Mouse (Mus musculus): Measurements from ENCODE around the gene Tcfl5. TPM values are rescaled to one million over a fixed set of nuclear protein-coding genes. Genes with fewer than 3 reads are reported as not detected.

Tcfl5 gene
- polyA plus RNA-seq (2012; rRNA removed), result 0.16 and 0.22 TPM in 2 replicates

DNA sequence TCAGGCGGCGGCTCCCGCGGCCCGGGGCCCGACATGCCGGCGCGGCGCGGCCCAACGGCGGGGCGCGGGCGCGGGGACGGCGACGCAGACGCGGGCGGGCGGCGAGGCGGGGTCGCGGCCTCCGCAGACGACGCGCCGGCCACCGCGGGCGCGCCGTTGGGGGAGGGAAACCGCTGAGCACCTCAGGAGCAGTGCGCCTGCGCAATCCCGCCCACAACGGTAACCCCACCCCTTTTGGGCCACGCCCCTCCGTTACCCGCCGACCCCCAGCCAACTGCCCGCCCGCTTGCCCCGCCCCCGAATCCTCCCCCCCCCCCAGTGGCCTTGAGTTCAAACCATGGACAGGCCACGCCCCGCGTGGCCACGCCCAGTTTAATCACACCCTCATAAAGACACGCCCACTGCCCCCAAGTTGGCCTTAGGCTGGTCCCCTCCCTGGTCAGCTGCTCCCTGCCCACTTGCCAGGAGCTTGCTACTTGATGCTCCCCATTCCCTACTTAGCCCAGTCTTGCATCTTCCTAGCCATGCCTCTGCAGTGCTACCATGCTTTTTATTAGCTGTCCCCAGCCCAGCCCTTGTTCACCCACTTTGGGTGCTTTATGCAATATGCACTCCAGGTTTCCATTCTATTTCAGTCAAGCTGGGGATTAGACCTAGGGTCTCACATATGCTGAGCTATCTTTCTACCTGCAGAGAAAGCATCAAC lies at the start of gene Tcfl5:
TSS of gene Tcfl5 (minus strand) at position 154 of the 706 bp plus-strand sequence.

DNA sequence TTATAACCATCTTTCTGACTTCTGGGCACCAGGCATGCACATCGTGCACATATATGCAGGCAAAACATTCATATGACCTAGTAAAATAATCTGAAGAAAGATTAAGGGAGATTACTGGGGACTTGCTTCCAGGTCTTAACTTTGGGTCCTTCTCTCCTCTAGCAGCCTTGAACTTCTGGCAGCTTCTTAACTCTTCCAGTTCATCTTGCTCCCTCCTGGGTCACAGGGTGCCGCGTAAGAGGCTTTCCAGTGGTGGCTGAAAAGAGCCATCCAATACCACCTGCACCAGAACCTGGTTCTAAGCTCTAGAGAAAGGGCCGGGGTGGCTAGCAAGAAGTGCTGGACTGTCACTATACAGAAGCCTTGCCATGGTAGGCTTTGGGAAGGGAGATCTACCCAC lies 45.0 kb downstream of the Tcfl5 start, which contains the start of gene Col9a3:
TSS of gene Col9a3 (plus strand) at position 301 of the 400 bp plus-strand sequence.

DNA sequence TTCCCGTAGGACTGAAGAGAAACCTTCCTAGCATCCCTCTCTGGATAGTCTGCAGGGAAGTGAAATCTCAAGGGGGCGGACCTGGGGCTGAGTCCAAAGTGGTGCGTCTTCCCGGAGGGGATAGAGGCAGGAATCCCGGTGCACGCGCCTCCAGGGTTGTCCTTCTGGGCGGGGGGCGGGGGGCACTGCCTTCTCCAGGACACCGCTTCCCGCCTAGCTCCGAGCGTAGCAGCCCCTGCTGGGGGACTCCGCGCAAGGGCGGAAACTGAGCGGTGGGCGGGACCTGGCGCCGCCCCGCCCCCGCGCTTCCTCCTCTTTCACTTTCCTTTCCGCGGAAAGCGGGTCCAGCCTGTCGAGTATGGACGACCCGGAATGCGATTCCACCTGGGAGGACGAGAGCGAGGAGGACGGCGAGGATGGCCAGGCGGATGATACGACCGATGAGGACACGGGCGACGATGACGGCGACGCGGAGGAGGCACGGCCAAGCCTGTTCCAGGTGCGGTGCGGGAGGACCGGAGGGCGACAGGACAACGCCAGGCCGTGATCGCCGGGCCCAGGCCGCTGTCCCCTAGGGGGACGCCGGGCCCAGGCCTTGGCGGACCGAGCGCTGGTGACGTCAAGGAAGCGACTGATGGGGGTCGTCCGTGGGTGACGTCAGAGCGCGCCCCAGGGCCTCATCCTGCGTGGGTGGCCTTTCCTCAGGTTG lies 53.2 kb downstream of the Tcfl5 start, which contains the start of gene Ogfr:
TSS of gene Ogfr (plus strand) at position 123 of the 709 bp plus-strand sequence.

DNA sequence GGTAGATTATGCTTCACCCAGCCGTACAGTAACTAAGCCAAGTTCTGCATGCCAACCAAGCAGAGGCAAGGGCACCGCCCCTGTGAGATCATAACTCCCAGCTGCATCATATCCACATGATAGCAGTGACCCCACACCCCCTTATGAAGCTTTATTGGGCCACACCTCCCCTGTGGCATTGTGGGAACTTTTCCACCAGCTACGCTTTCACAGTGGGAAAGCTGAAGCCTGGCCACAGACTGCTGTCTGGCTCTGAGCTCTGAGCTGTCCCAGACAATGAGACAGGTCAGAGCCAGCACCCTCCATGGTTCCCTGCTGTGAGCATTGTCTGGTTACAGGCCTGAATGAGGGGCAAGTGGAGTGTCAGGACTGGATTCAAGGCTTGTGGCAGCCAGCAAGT lies 61.5 kb downstream of the Tcfl5 start, which contains the start of gene Mrgbp:
TSS of gene Mrgbp (plus strand) at position 303 of the 400 bp plus-strand sequence.

Other genes starting within 250 kb of the Tcfl5 start
- 0.74 and 0.75 TPM in 2 replicates for gene Slco4a1, start 186.5 kb downstream of the Tcfl5 start, polyA plus RNA-seq (2012; rRNA removed)
- 0.02 and 0.03 TPM in 2 replicates for gene Ntsr1, start 142.7 kb downstream of the Tcfl5 start, polyA plus RNA-seq (2012; rRNA removed)
- gene Mrgbp, start 61.4 kb downstream of the Tcfl5 start, polyA plus RNA-seq (2012; rRNA removed), result 11.1 and 11.2 TPM in 2 replicates
- 27.8 and 27.9 TPM in 2 replicates for gene Ogfr, start 53.5 kb downstream of the Tcfl5 start, polyA plus RNA-seq (2012; rRNA removed)
- gene Col9a3, start 44.9 kb downstream of the Tcfl5 start, polyA plus RNA-seq (2012; rRNA removed), result 0.59 and 0.95 TPM in 2 replicates
- 12.2 and 13.5 TPM in 2 replicates for gene Dido1, start 67.3 kb upstream of the Tcfl5 start, polyA plus RNA-seq (2012; rRNA removed)
- 79.5 and 97.1 TPM in 2 replicates for gene Gid8, start 67.4 kb upstream of the Tcfl5 start, polyA plus RNA-seq (2012; rRNA removed)
- 6.7 and 7.2 TPM in 2 replicates for gene Slc17a9, start 82.6 kb upstream of the Tcfl5 start, polyA plus RNA-seq (2012; rRNA removed)
- gene Bhlhe23, start 134.2 kb upstream of the Tcfl5 start, polyA plus RNA-seq (2012; rRNA removed), result not detected in 2 replicates